Mouse (Mus musculus) cerebellum, postnatal 25 days (tissue): ENCODE data around the gene Ttll5.

Experiments used
- DNase-seq, 2 experiments: peaks; one replicate each; pipeline ENCODE4 v3.0.0; 2021; ENCODE audit warnings: mixed read lengths in 2 of 2

Gene Ttll5

GRCm38 (mm10) chr12:85848164-85848958 lies 23.9 kb downstream of the Ttll5 start:
- DNase-seq = peak in 1 of 2 experiments; percentile 37

GRCm38 (mm10) chr12:85850661-85851060 lies 26.2 kb downstream of the Ttll5 start:
- no peak for DNase-seq

GRCm38 (mm10) chr12:85853836-85854235 lies 29.4 kb downstream of the Ttll5 start:
- DNase-seq = no peak

GRCm38 (mm10) chr12:85854271-85854670 lies 29.8 kb downstream of the Ttll5 start:
- no peak for DNase-seq

- no peak for DNase-seq
These were observed 32.8 kb downstream of the Ttll5 start for GRCm38 (mm10) chr12:85857300-85857699.

GRCm38 (mm10) chr12:85859111-85859510 lies 34.7 kb downstream of the Ttll5 start:
- no peak for DNase-seq

- peak; percentile 33 to 56 for DNase-seq
These were observed 35.2 kb downstream of the Ttll5 start for GRCm38 (mm10) chr12:85859511-85860189.

- DNase-seq = peak; percentile 43 to 54
These were observed 38.1 kb downstream of the Ttll5 start for GRCm38 (mm10) chr12:85862514-85862913.

- no peak for DNase-seq
These were observed 41.1 kb downstream of the Ttll5 start for GRCm38 (mm10) chr12:85865526-85865925.

GRCm38 (mm10) chr12:85866624-85867023 lies 42.2 kb downstream of the Ttll5 start:
- no peak for DNase-seq

- no peak for DNase-seq
These were observed 42.7 kb downstream of the Ttll5 start for GRCm38 (mm10) chr12:85867125-85867524.

GRCm38 (mm10) chr12:85869423-85869822 lies 45.0 kb downstream of the Ttll5 start:
- DNase-seq = peak; percentile 77 to 82

- DNase-seq = peak in 1 of 2 experiments; percentile 34
These were observed 55.3 kb downstream of the Ttll5 start for GRCm38 (mm10) chr12:85879631-85880314.

- no peak for DNase-seq
These were observed 60.6 kb downstream of the Ttll5 start for GRCm38 (mm10) chr12:85885024-85885423.

GRCm38 (mm10) chr12:85890054-85890453 lies 65.6 kb downstream of the Ttll5 start:
- DNase-seq = no peak

GRCm38 (mm10) chr12:85903986-85904385 lies 79.5 kb downstream of the Ttll5 start:
- no peak for DNase-seq

GRCm38 (mm10) chr12:85905666-85906065 lies 81.2 kb downstream of the Ttll5 start:
- no peak for DNase-seq

- DNase-seq = no peak
These were observed 83.4 kb downstream of the Ttll5 start for GRCm38 (mm10) chr12:85907896-85908295.

GRCm38 (mm10) chr12:85910811-85911210 lies 86.4 kb downstream of the Ttll5 start:
- no peak for DNase-seq

GRCm38 (mm10) chr12:85912712-85913504 lies 88.4 kb downstream of the Ttll5 start:
- no peak for DNase-seq

GRCm38 (mm10) chr12:85926897-85927296 lies 102.4 kb downstream of the Ttll5 start:
- DNase-seq = no peak

GRCm38 (mm10) chr12:85928513-85928912 lies 104.1 kb downstream of the Ttll5 start:
- no peak for DNase-seq

GRCm38 (mm10) chr12:85929711-85930110 lies 105.3 kb downstream of the Ttll5 start:
- no peak for DNase-seq
